ENCODE assay signal across 8 mouse cellular contexts in the genomic region with DNA sequence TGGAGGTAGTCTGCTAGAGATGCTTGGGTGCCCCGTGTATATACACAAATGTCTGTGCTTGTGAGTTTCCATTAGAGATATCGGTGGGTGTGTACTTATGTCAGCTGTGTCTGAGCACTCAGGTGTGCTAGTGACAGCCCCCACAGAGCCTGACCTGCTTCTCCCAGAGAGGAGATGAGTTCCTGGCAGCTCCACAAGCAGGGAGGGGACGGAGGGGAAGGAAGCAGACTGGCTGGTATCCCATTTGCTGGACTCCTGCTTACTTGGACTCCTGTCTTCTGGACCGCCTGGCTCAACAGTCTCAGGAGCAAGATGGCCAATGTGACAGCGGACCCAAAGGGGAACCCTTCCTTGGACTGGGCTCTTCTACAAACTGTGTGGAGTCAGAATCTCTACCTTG. TPM values are rescaled to one million over a fixed set of nuclear protein-coding genes. Genes with fewer than 3 reads are reported as not detected.
A peak's percentile ranks its signal among the peaks of the same experiment; 100 is the strongest.
DNase-seq lines count a peak whose midpoint lies in the region; ATAC-seq and TF ChIP-seq lines count a peak whose summit lies in the region.

No protein-coding gene starts in this region.

- no peak for TF ChIP-seq CTCF in cerebellum, adult 2 months (IDR thresholded peaks at IDR 0.05; ENCODE audit: borderline replicate concordance, insufficient read depth, low read depth, low read length)
- TF ChIP-seq CTCF in intestine, postnatal 0 days (IDR thresholded peaks at IDR 0.05; ENCODE audit: low read depth), result no peak

- TF ChIP-seq POLR2A in cerebellum, adult 2 months (IDR thresholded peaks at IDR 0.05; ENCODE audit: borderline replicate concordance, insufficient read depth, low read length), result no peak

- peak; percentile 17; the same call in 1 of the 2 replicates for ATAC-seq in kidney, embryonic 16.5 days (ENCODE audit: low FRiP score, low TSS enrichment)
- ATAC-seq in intestine, postnatal 0 days, result no peak
- no peak for ATAC-seq in megakaryocyte progenitor cell, adult 5-6 weeks (replicated peaks; ENCODE audit: poor library complexity)
- ATAC-seq in forebrain, embryonic 15.5 days (replicated peaks), result no peak
- no peak for ATAC-seq in midbrain, embryonic 15.5 days (replicated peaks)

- H3K4me1 ChIP-seq in kidney, embryonic 16.5 days (ENCODE audit: insufficient read depth, low read length), result peaks cover 16% of the 10 kb centered on the region
- peaks cover 85% of the 10 kb centered on the region for H3K4me1 ChIP-seq in cerebellum, adult 2 months (ENCODE audit: control insufficient read depth, insufficient read depth, low read length)
- H3K4me1 ChIP-seq in intestine, postnatal 0 days (replicated peaks; ENCODE audit: control insufficient read depth, insufficient read depth, low read length), result no peaks in the 10 kb centered on the region; the same call in 1 of the 2 replicates
- H3K4me1 ChIP-seq in forebrain, embryonic 15.5 days, result peaks cover 9% of the 10 kb centered on the region
- peaks cover 10% of the 10 kb centered on the region for H3K4me1 ChIP-seq in midbrain, embryonic 15.5 days

- no peak overlapping the region for H3K27ac ChIP-seq in kidney, embryonic 16.5 days (ENCODE audit: low read length)
- H3K27ac ChIP-seq in cerebellum, adult 2 months (ENCODE audit: insufficient read depth, low read length), result peak overlapping the region; percentile 89
- no peak overlapping the region for H3K27ac ChIP-seq in intestine, postnatal 0 days (ENCODE audit: low read depth, low read length)
- H3K27ac ChIP-seq in forebrain, embryonic 15.5 days (replicated peaks), result no peak overlapping the region
- H3K27ac ChIP-seq in midbrain, embryonic 15.5 days, result no peak overlapping the region

- no peaks in the 10 kb centered on the region for H3K9me3 ChIP-seq in kidney, embryonic 16.5 days (ENCODE audit: low read length)
- no peaks in the 10 kb centered on the region for H3K9me3 ChIP-seq in intestine, postnatal 0 days (ENCODE audit: control insufficient read depth)
- no peaks in the 10 kb centered on the region for H3K9me3 ChIP-seq in forebrain, embryonic 15.5 days
- no peaks in the 10 kb centered on the region for H3K9me3 ChIP-seq in midbrain, embryonic 15.5 days

- peak overlapping the region; percentile 54 for H3K4me2 ChIP-seq in kidney, embryonic 16.5 days (replicated peaks; ENCODE audit: low read depth, low read length)
- peak overlapping the region; percentile 60 for H3K4me2 ChIP-seq in intestine, postnatal 0 days (replicated peaks; ENCODE audit: low read depth)
- no peak overlapping the region for H3K4me2 ChIP-seq in forebrain, embryonic 15.5 days (replicated peaks)
- no peak overlapping the region for H3K4me2 ChIP-seq in midbrain, embryonic 15.5 days

- H3K4me3 ChIP-seq in kidney, embryonic 16.5 days (ENCODE audit: low read length), result no peak overlapping the region
- H3K4me3 ChIP-seq in cerebellum, adult 2 months (replicated peaks; ENCODE audit: insufficient read depth, low read depth, low read length), result peak overlapping the region; percentile 61
- H3K4me3 ChIP-seq in intestine, postnatal 0 days (ENCODE audit: low read depth, low read length), result no peak overlapping the region
- H3K4me3 ChIP-seq in forebrain, embryonic 15.5 days, result no peak overlapping the region
- H3K4me3 ChIP-seq in midbrain, embryonic 15.5 days, result no peak overlapping the region

- no peaks in the 10 kb centered on the region for H3K36me3 ChIP-seq in kidney, embryonic 16.5 days (ENCODE audit: insufficient read depth, low read length)
- no peaks in the 10 kb centered on the region for H3K36me3 ChIP-seq in intestine, postnatal 0 days (ENCODE audit: control insufficient read depth, insufficient read depth)
- no peaks in the 10 kb centered on the region for H3K36me3 ChIP-seq in forebrain, embryonic 15.5 days
- H3K36me3 ChIP-seq in midbrain, embryonic 15.5 days (replicated peaks), result no peaks in the 10 kb centered on the region

- DNase-seq in kidney, postnatal 36 days, result no peak
- DNase-seq in cerebellum, adult 2 months, result peak; percentile 85 to 93
- peak; percentile 79 to 80 for DNase-seq in cerebellum, postnatal 36 days

- 60% methylated on average over 5 of the region's 5 CpGs for WGBS in kidney, embryonic 16.5 days
- WGBS in cerebellum, adult 2 months, result 9% methylated on average over 5 of the region's 5 CpGs
- WGBS in intestine, postnatal 0 days, result 65% methylated on average over 5 of the region's 5 CpGs
- 76% methylated on average over 5 of the region's 5 CpGs for WGBS in forebrain, embryonic 15.5 days
- WGBS in midbrain, embryonic 15.5 days, result 82% methylated on average over 5 of the region's 5 CpGs

- no peaks in the 10 kb centered on the region for H3K27me3 ChIP-seq in kidney, embryonic 16.5 days (ENCODE audit: insufficient read depth, low read length)
- no peaks in the 10 kb centered on the region for H3K27me3 ChIP-seq in cerebellum, adult 2 months (ENCODE audit: control insufficient read depth, insufficient read depth, low read length)
- H3K27me3 ChIP-seq in intestine, postnatal 0 days (replicated peaks; ENCODE audit: control insufficient read depth, insufficient read depth, low read length), result no peaks in the 10 kb centered on the region
- no peaks in the 10 kb centered on the region for H3K27me3 ChIP-seq in forebrain, embryonic 15.5 days
- H3K27me3 ChIP-seq in midbrain, embryonic 15.5 days (replicated peaks), result no peaks in the 10 kb centered on the region

- 0 out of 2 replicates have a peak overlapping the region, but pooled peaks have one; percentile 52 for H3K9ac ChIP-seq in kidney, embryonic 16.5 days (replicated peaks; ENCODE audit: low read length)
- H3K9ac ChIP-seq in intestine, postnatal 0 days (ENCODE audit: low read depth, low read length), result no peak overlapping the region
- H3K9ac ChIP-seq in forebrain, embryonic 15.5 days (replicated peaks), result no peak overlapping the region
- H3K9ac ChIP-seq in midbrain, embryonic 15.5 days, result no peak overlapping the region

RNA-seq across cellular contexts. Expression of gene Neurl1a, which starts 50.8 kb away (rescaled TPM):
- polyA plus RNA-seq in kidney, embryonic 16.5 days (2015; fragmentation: Nextera tagmentation; extraction: Ambion mirVana), result 5.5 and 6.0 TPM in 2 replicates
- polyA plus RNA-seq in cerebellum, adult 2 months (2012; rRNA removed), result 77.8 and 91.5 TPM in 2 replicates
- polyA plus RNA-seq in intestine, postnatal 0 days (2015; fragmentation: Nextera tagmentation; extraction: Ambion mirVana), result 2.4 and 2.6 TPM in 2 replicates
- not detected in 2 replicates for total RNA-seq in megakaryocyte progenitor cell, adult 5-6 weeks (2015)
- 0.04 TPM in 1 of 2 replicates, not detected in the other for total RNA-seq in megakaryocyte progenitor cell, adult 5-6 weeks (2017)
- polyA plus RNA-seq in forebrain, embryonic 15.5 days (2015; fragmentation: Nextera tagmentation; extraction: Ambion mirVana), result 7.2 and 7.9 TPM in 2 replicates
- 14.8 and 15.0 TPM in 2 replicates for polyA plus RNA-seq in midbrain, embryonic 15.5 days (2015; fragmentation: Nextera tagmentation; extraction: Ambion mirVana)

Comparison
In these comparisons a context has a peak if more than half of its experiments do, and no peak if none do; other contexts are left out.
1. H3K4me2 ChIP-seq: peak in kidney, embryonic 16.5 days (single experiment) and intestine, postnatal 0 days (single experiment); none in forebrain, embryonic 15.5 days (single experiment) and midbrain, embryonic 15.5 days (single experiment).
2. DNase-seq: peak in cerebellum, adult 2 months (2 of 2) and cerebellum, postnatal 36 days (2 of 2); none in kidney, postnatal 36 days (0 of 2).